Mouse (Mus musculus) urinary bladder, postnatal 14 days (tissue): ENCODE data around the gene Wwox.

Source experiments
- DNase-seq: peaks from one replicate; pipeline ENCODE4 v3.0.0; 2021; ENCODE audit warnings: low spot score

Gene Wwox

DNA sequence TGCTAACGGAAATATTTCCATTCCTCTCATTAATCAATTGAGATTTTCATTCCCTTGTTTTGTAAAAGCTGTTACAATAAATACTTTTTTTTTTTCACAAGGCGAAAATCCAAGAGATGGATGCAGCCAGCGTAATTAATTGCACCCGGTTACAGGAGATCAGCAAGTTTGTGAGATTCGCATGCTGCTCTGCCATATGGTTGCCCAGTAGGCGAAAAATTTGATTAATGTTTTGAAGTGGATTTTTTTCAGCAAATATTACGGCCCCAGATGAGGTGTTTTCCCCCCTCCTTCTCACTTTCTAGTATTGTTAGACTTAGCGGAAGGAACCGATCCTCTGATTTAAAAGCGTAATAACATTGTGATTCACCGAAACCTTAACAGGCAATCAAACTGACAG lies 160.7 kb downstream of the Wwox start:
- DNase-seq = no peak

DNA sequence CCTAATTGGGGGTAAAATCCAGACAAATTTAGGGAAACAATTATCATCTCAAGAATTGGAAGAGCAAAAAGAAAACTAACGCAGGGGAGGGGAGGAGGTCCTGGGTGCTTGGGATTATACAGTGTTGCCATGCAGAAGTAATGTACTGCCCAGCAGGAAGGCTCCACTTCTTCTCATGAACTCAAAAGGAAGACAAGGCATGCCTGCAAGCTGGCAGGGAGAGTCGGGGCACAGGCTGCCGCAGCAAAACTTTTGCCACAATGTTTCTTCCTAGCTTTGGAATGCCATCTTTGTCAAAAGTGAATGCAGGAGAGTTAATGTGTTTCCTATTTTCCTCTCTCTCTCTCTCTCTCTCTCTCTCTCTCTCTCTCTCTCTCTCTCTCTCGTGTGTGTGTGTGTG lies 163.6 kb downstream of the Wwox start:
- DNase-seq = no peak

DNA sequence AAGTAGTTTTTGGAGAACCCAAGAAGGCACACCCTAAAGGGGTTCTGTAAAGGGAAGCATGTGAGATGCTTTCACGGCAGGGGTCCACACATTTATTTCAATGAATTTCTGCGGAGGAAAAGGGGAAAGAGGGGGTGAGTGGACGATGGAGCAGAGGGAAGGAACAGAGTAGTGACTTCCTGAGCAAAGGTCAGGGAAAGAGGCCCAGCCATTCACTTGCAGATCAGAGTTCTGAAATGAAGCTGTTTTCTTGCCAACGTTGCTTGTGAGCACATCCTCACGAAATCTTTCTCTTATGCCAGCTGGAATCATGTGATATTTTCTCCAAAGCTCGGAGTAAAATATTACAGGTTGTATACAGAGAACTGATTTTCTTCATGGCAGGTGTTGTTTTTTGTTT lies 164.1 kb downstream of the Wwox start:
- DNase-seq = no peak

DNA sequence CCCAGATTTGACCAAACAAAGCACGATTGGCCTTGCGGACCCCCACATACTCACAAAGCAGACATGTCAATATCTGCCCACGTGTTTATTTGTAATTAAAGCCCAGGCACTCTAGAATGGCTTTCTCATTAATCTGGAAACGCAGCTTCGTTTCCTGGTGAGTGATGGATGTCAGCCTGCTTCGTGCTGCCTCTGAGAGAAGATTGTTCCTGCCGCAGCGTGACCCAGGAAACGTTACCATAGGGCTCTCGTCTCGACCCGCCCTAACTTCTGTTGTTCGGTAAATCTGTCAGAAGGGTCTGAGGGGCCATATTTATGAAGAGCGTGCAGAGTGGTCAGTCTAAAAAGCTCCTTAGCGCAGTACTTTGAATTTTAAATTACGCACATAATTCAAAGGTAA lies 164.9 kb downstream of the Wwox start:
- no peak for DNase-seq

DNA sequence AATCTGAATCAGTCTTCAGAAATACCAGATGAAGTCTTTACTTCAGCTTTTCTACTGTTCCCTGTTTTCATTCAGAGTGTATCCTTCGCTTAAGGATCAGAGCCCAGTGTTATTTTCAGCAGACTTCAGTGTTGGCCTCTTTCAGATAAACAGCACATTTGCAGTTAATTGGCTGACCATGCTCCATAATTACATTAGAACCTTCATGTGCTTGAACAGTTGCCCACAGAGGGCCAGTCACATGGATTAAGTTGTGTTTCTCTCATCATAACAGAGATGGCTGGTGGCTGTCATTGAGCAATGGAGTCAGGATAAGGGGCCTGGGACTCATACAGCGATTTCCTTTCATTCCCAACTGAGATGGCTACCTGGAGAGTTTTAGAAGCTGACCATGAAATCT lies 166.2 kb downstream of the Wwox start:
- DNase-seq = no peak

DNA sequence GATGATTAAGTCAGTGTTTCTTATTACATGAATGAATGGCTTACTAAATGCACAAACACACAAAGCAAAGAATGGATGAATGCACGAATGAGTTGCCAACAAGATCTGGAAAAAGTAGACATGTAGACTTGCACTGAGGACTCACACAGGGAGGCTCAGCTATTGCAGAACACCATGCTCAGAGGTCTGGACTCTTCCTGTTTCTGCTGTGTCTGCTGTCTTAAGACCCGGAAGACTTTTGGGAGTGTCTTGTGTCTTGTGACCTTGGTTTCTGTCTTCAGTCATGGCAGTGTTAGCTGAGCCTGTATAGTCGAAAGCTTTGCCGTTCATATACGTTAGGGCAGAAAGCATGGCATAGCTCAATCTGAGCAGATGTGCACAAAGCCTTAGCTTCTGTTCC lies 169.9 kb downstream of the Wwox start:
- no peak for DNase-seq

DNA sequence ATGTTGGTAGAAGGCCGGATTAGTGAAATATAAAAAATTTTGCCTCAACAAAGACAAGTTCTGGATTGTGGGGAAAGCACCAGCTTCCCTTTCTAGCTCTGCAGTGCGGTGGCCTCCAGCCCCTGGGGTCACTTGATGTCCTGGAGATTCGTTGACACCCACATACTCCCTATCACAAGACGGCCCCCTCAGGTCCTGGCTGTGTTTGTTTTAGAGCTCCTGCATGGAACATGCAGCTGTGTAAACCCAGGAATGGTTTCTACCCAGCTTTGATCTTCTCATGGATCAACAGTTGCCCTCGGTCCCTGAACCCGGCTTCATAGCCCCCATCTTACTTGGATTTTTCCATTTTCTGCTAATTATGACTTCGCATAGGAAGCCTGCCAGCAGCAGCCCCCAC lies 171.6 kb downstream of the Wwox start:
- no peak for DNase-seq

DNA sequence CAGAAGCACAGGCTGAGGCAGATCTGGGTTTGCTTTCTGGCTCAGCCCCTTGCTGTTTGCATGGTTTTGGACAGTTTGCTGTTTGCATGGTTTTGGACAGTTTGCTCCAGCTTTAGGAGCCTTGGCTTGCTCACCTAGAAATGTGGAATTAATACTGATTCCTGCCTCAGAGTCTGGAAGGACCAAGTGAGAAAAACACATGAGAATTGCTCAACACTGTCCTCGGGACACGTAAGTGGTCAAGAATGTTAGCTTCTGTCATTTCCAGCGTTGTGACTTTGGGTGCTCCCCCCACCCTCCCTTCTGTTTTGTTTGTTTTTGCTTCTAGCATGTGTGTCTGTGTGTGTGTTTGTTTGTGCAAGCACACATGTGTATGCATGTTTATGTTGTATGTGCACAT lies 172.6 kb downstream of the Wwox start:
- no peak for DNase-seq

DNA sequence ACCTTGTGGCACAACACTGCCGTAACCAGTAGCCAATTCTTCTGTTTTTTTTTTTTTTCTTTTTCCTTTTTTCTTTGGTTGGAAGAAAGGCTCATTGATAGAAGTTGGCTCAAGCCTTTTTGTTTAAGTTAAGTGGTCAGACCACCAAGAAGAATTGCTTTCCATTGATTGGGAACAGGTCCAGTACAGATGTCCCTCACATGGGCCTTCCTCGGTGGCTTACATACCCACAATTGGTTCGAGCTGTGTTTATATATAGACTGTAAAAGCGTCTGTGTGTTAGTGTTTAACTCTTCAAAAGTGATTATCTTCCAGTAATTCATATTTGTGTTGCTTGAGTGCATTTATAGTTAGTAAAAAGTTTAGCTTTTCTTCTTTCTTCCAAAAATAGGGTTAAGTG lies 176.0 kb downstream of the Wwox start:
- no peak for DNase-seq

DNA sequence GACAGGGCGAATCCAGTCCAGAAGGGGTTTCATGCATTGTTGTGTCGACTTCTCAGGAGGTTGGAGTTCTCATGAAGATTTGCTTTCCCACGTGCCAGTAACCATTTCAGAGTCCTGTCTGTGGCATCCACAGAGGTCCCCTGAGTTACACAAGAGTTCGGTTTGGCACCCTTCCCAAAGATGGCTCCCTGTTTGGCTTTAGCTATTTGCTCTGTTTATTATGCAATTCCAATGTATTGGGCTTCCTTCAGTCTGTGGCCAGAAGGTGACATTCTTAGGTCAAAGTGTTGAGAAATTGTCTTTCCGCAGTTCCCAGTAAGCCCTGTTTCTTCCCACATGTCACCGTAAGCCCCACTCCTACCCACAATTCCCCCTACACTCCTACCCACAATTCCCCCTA lies 176.5 kb downstream of the Wwox start:
- DNase-seq = no peak

DNA sequence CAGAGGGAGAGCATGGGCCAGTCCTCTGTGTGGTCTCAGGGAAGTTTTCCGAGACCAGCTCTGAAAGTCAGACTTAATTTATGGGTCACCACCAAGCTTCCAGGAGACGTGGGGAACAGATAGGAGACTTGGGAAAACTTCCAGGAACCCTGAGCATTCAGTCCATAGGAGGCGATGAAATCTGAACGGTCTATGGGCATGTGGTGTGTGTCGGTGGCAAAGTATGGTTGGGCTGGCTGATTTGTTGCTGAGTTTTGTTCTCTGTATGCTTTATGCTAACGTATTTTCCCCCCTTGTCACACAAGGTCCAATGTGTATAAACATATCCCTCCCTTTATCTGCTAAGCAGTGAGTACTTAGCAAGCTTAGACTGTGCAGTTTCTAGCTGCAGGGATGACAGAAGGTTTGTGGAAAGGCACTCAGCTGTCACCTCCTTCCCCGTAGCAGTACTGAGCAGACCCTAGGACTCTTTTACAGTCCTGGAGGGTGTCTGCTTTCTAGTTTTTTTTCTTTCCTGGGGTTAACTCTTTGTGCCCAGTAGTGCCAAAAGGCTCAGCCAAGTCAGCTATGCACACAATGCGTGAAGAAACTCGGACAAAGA lies 179.6 kb downstream of the Wwox start:
- no peak for DNase-seq

DNA sequence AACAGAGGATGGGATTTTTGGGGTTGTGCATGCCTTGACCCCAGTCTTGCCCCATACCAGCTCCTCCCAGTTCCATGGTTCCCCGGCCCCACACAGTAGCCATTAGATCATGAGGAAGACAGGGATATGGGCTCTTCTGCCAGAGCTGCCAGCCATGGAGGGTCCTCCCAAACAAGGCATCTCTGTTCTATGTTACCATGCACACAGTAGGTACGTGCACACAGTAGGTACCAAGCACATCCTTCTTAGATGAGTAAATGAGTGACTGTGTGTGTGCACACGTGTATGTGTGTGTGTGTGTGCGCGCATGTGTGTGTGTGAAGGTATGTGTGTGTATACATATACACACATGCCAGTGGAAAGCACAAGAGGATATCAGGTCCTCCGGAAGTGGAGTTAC lies 185.9 kb downstream of the Wwox start:
- DNase-seq = no peak

DNA sequence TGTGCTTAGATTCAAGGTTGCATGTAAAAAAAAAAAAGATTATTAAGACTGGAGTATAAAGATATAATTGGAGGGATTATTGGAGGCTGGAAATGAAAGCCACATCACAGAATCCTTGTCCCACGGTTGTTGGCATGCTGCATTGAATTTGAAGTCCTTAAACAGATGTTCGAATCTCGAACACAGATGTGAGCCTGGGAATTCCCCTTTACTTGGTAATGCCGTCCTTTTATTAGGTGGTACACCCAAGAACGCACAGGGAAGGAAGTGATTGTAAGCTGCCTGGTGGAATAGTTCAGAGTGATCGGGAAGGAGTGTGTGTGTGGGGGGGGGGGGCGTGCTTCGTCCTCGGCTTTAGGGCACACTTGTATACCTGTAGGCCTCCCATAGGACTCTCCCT lies 187.4 kb downstream of the Wwox start:
- DNase-seq = no peak

DNA sequence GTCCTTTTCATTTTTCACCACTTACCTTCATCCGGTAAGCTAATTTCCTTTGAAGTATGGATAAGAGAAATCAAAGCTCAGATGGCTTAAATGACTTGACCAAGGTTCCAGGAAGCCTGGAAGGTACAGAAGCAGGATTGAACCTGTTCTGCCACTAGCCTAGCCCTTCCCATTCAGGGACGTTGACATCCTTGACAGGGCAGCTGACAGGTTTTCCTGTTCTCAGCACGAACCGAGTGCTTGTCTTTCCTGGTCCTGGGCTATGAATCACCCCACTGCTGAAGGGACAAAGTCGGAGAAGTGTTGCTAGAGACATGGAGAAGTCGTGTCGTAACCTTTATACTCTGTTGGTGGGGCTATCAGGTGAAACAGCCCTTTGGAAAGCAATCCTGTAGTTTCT lies 190.3 kb downstream of the Wwox start:
- DNase-seq = no peak

DNA sequence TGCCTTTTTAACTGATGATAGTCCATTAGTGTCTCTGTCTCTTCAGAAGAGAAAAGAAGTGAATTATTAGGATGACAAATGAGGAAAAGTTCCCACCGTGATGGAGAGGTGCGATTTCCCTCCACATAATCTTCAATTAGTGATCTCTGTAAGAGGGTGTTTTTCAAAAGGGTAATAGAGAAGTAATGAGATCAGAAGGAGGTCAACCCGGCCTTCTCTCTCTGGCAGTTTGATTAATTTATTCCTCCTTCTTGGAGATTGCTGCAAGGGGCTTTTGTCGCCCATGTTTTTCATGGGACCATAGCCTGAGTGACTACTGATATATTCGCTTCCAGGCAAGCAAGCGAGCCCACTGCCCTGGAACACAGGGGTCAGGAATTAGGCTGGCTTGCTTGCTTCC lies 191.6 kb downstream of the Wwox start:
- DNase-seq = no peak

DNA sequence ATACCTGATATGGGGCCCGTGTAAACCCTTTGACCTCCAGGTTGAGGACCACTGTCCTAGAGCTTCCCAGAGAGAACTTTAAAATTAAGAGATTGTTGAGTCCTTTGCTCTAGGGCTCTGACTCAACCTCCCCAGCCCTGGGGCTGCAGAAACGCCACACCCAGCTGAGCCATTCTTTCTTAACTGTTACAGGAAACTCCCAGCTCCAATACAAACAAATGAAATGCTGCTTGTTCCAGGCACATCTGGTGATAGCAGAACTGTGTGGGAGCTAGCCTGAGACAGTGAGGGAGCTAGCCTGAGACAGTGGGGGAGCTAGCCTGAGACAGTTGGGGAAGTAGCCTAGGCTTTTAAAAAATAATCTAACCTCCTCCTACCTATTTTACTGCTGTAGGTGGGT lies 194.7 kb downstream of the Wwox start:
- DNase-seq = no peak

DNA sequence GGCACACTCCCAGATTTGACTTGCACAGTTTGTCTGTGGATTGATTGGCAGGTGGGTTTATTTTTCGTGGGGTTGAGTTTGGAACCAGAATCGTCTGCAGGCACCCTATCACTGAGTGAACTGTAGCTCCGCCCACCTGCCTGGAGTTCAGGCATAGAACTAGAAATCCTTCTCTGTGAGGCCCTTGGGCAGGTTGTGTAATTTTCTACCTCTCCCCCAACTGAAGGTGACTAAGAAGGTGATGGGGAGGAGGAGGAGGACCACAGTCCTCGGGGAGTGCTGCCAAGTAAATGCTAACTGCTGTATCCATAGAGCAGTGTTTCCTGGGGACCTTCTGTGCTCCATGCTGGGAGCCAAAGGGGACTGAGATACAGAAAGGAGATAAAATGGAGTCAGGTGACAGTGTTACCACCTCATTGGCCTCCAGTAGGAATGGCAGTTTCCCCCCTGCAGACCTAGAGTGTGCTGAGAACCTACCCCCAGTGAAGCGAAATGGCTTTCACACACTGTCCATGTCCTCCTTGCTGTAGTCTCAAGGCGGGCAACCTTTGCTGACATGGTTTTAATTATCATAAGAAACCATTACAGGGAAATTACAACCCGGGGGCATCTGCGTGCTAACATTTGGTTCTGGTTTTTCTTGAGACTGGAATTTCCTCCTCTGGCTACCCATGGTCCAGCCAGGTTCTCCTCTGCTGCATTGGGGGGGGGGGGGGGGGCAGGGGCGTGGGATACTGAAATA lies 195.4 kb downstream of the Wwox start:
- no peak for DNase-seq

DNA sequence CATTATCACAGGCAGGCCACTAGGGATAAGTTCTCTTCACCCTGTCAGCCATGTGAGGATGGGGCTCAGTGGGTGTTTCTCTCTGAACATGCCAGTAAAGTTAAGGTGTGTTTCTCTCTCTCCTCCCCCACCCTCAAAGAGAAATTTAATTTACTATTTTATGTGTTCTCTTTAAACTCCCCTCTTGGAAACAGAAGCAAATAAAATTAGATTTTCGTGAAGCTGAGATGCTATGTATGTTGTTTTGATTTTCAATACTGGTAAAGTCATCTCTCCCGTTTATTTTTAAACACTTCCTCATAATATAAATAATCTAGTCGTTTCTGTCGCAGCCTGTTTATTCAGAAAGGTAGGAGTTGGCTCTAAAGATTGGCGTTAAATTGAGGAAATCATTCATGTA lies 196.9 kb downstream of the Wwox start:
- DNase-seq = no peak

DNA sequence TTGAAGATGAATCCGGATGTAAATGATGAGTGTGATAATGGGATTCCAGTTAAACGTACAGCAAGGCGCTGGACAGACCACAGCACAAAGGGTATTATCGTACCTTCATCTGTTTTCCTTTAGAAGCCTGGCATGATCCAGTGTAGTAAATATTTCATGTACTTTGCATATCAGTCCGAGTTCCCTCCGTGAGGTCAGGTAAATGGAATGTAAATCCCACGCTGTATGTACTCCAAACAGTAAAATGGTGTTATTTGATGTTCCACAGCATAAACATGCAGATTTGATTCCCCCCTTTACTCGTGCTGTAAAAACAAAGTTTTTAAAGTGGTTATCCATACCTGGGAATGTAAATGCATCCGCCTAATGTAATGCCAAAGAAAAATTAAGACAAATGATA lies 202.4 kb downstream of the Wwox start:
- no peak for DNase-seq

DNA sequence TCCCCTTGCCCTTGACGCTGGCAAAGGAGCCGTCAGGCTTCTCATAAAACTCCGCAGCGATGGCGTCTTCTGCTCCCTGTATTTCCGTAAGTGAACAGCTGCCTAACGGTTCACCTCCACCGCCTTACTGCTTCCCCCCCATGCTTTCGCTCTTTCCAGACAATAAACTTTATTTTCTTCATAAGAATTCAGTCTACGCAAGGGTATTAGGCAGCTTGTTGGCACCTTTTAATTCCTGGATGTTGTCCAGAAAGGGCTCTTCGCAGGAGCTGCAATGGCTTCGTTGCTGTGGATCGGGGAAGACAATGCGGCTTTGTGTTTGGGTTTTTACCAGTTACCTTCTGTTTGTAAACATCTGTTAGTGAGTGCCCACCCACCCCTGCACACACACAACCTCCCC lies 211.3 kb downstream of the Wwox start:
- no peak for DNase-seq

DNA sequence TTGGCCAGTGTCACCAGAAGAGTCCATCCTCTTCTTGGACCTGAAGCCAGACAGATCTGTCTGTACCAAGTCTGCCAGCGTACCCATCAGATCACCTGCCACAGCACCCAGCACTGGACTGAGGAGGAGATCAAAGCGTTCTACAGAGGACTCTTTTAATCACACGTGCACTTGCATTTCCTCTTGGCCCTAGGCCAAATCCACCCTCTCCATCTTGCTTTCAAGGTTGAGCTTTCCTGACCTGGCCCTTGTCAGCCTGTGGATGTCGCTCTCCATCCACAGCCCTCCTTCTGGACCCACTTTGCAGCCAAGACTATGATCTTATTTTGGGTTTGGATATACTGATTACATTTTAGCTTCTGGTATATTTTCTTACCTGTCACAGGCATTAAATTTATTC lies 218.3 kb downstream of the Wwox start:
- DNase-seq = no peak

DNA sequence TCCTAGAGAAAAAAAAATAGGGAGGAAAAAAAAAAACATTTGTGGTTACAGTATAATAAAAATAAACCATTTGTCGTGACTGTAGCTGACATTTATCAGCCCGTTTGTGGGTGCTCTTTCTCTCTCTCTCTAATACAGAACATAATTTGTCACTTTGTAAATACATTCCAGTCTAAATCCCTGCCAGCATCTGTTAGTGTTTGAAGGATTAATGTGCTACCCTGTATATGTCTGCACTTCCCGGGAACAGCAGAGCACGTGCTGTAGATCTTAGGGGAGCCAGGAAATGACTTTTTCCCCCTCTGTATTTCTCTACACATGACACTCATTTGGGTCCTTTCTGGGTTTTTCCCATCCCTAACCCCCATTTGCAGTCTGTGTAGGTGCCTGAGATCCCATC lies 219.0 kb downstream of the Wwox start:
- no peak for DNase-seq

DNA sequence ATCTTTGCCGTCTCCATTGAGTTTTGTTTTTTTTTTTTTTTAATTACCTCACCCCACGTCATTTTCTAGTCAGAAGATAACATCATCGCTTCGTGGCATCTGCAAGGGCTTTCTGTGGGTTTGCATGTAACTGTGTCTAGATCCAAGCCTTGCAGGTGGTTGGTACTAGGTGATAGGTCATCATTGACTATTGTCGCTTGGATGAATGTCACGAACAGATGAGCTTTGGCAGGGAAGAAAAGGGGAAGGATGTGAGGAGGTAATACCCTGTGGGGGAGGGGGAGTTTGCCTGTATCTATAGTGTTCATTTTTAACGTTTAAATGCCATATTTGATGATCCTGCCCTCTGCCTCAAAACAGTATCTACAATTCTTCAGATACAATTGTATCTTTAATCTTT lies 223.6 kb downstream of the Wwox start:
- DNase-seq = no peak

DNA sequence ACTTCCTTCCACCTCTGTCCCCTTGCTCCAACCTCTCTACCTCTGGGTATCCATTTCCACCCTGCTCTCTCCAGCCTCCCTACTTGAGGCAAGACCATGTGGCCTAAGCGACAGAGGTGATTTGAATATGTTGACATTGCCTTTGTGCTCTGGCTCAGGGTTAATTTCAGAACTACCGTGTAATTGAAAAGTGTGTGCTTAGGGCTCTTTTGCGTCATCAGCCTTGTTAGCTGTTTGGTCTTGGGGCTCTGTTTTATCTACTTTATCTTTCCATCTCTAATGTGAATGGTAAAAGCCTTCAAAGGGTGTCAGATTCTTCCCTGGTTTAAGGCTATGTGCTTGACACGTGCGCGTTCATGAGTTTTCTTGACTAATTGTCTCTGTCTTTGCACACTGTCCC lies 226.1 kb downstream of the Wwox start:
- no peak for DNase-seq
